Mouse (Mus musculus) retina, adult 2 months (tissue): ENCODE results near the gene Kcnk13.

Source experiments
- DNase-seq: peaks from one replicate; pipeline ENCODE4 v3.0.0-alpha.2; 2012; ENCODE audit warnings: low read depth, low spot score

Gene Kcnk13

DNA sequence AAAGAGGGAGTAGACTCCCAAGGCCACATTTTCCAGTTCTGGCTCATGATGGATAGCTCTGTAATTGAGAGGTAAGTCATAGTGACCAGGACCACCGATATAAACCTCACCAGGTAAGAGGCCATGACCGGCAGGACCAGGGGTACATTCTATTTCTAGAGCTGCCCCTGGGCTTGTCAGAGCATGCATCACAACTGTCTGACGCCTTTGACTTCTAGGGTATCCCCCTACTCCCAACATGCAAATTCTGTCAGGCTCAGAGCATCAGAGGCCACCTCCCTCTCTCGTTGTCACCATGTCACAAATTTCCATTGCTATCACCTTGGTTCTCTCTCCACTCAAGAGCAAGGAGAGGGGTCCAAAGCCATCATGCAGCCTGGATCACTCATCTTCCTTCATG lies 126.5 kb downstream of the Kcnk13 start:
- no peak for DNase-seq

GRCm38 (mm10) chr12:100093046-100093445 lies 128.7 kb downstream of the Kcnk13 start:
- DNase-seq = no peak

DNA sequence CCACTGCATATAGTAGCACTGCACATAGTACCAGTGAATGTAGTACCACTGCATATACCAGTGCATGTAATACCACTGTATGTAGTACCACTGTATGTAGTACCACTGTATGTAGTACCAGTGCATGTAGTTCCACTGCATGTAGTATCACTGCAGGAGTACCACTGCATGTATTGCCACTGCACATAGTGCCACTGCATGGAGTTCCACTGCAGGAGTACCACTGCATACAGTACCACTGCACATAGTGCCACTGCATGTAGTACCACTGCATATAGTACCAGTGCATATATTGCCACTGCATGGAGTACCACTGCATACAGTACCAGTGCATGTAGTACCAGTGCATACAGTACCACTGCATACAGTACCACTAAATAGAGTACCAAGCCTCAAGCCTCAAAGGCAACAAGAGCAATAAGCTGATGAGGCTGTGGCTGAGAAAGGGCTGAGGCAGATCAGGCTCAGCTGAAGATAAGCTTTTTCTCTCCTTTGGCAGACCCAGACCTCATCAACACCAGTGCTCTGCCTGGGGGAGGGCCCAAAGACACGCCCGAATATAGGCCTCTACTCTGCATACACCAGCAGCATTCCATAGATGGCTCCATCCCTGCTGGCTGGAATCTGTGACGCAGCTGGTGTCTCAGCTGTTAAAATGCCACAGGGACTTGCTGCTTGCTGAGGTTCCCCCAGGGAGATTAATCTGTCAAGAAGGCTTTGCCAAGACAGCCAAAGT lies 135.8 kb downstream of the Kcnk13 start:
- no peak for DNase-seq

- DNase-seq = no peak
These were observed 136.4 kb downstream of the Kcnk13 start for GRCm38 (mm10) chr12:100100707-100101030.

DNA sequence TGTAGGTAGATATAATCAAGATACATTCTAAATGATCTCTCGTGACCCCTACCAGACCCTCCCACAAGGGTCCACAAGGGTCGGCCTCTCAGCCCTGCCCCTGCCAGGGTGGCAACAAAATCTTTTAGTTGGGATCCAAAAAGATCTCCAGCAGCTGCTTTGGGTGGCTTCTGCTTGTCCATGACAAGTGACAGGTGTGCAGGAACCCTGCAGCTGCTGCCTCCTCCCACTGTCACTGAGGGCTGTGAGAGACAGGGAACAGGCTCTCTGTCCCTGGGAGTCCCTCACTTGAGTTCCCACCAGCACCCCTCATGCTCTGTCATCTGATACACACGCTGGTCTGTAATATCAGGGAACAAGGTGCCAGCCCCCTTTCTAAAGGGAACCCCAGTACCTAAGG lies 137.4 kb downstream of the Kcnk13 start:
- no peak for DNase-seq

- no peak for DNase-seq
These were observed 140.2 kb downstream of the Kcnk13 start for GRCm38 (mm10) chr12:100104530-100104929.

DNA sequence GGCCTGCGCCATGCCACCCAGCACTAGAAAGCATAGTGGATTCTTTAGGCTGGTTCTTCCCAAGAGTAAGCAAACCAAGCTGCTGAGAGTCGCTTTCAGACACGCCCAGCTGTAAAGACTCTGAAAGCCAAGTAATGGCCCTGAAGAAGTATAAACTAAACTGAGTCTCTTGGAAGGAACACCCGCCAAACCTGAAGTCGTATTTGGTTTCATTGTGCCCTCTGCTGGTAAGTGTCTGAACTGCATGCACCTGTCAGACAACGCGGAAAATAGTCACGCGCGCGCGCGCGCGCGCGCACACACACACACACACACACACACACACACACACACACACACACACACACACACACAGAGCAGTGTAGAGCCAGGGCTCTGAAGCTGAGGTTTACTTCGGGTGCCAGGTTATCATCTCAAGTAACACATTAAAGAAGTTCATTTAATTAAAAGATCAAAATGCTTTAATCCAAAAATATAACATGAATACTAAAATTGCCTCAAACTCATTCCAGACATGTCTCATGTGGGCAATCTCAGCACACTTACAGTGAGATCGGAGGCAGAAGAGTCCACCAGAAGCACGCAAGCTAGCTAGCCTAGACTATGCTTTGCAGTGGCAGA lies 142.1 kb downstream of the Kcnk13 start:
- peak; percentile 59 for DNase-seq

- no peak for DNase-seq
These were observed 143.1 kb downstream of the Kcnk13 start for GRCm38 (mm10) chr12:100107436-100107835.

DNA sequence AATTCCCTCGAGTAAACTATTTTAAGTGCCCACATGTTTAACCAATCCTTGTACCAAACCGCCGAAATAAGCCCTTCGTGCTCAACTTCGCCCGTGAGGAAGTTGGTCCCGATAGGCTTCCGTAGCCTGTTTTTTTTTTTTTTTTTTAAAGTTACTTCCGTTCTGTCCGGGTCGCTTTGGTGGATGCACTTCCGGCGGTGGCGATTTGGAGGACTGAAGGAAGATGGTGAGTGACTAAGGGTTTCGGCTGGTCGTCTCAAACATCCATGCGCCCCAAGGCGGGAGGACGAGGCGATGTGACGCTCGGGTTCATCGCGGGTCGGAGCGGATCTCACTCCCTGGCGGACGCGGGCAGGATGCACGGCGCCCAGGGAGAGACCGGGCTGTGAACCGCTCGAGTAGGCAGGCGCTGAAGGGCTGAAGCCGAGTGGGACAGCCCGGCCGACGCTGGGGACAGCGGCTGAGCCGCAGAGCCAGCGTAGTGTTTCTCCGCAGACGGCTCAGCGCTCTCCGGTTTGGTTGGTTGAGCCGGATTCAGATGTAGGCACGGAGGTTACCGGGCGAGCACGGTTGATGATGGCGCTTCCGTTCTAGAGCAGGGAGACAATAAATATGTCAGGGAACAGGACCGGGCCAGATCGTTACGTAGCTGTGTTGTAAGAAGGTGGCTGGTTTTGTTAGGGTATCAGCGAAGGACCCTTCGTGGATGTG lies 145.8 kb downstream of the Kcnk13 start, which contains the start of gene Psmc1:
Gene Psmc1 (plus strand): TSS at position 169 of the 711 bp plus-strand sequence.
- peak; percentile 85 for DNase-seq
